Mouse (Mus musculus) midbrain, embryonic 12.5 days (tissue): ENCODE results near the gene Tmprss11b. TPM values are rescaled to one million over a fixed set of nuclear protein-coding genes. Genes with fewer than 3 reads are reported as not detected.

Source experiments
- polyA plus RNA-seq: library from polyadenylated mRNA; unstranded; fragments of >200 nt; fragmentation: Nextera tagmentation; extraction: Ambion mirVana; gene quantifications from 2 replicates; pipeline ENCODE4 v1.2.1, GENCODE M21; 2016

The Tmprss11b gene
- polyA plus RNA-seq, 1 experiment from 2014 or later = not detected

Other genes starting within 250 kb of the Tmprss11b start
- not detected in 2 replicates for gene Tmprss11a, start 207.4 kb downstream of the Tmprss11b start, polyA plus RNA-seq
- gene Tmprss11g, start 157.8 kb downstream of the Tmprss11b start, polyA plus RNA-seq = not detected in 2 replicates
- gene Tmprss11f, start 43.9 kb downstream of the Tmprss11b start, polyA plus RNA-seq = not detected in 2 replicates
- 0.13 TPM in 1 of 2 replicates, not detected in the other for gene Tmprss11e, start 69.5 kb upstream of the Tmprss11b start, polyA plus RNA-seq
- gene Ythdc1, start 127.9 kb upstream of the Tmprss11b start, polyA plus RNA-seq = 47.7 and 56.1 TPM in 2 replicates
- not detected in 2 replicates for gene Ugt2b34, start 230.6 kb upstream of the Tmprss11b start, polyA plus RNA-seq